Mouse (Mus musculus) liver, embryonic 12.5 days (tissue): ENCODE data around the gene Rsc1a1. TPM values are rescaled to one million over a fixed set of nuclear protein-coding genes. Genes with fewer than 3 reads are reported as not detected.

Experiments
- ATAC-seq: fragments of 200-750 bp; cut with Nextera tagmentation; 2 replicates; pipeline ENCODE4 v1.8.0; 2017; ENCODE audit warnings: moderate number of reproducible peaks, mild to moderate bottlenecking, moderate library complexity
- H3K27ac ChIP-seq: fragments of 300-500 bp; sonication (generic); 2 replicates; pipeline ENCODE4 v1.5.1; 2016; ENCODE audit warnings: mild to moderate bottlenecking
- H3K27me3 ChIP-seq: fragments of 300-500 bp; sonication (generic); replicated peaks from 2 replicates; pipeline ENCODE4 v1.6.1; 2016; ENCODE audit warnings: mild to moderate bottlenecking, moderate library complexity
- H3K36me3 ChIP-seq: fragments of 300-500 bp; sonication (generic); 2 replicates; pipeline ENCODE4 v1.6.1; 2016; ENCODE audit warnings: mild to moderate bottlenecking, moderate library complexity
- H3K4me1 ChIP-seq: fragments of 300-500 bp; sonication (generic); 2 replicates; pipeline ENCODE4 v1.6.1; 2016
- H3K4me2 ChIP-seq: fragments of 300-500 bp; sonication (generic); 2 replicates; pipeline ENCODE4 v1.6.1; 2016; ENCODE audit warnings: mild to moderate bottlenecking, moderate library complexity
- H3K4me3 ChIP-seq: fragments of 300-500 bp; sonication (generic); 2 replicates; pipeline ENCODE4 v1.5.1; 2016; ENCODE audit warnings: mild to moderate bottlenecking, moderate library complexity
- H3K9ac ChIP-seq: fragments of 300-500 bp; sonication (generic); 2 replicates; pipeline ENCODE4 v1.6.1; 2016; ENCODE audit warnings: mild to moderate bottlenecking, moderate library complexity
- H3K9me3 ChIP-seq: fragments of 300-500 bp; sonication (generic); replicated peaks from 2 replicates; pipeline ENCODE4 v1.6.1; 2016; ENCODE audit warnings: mild to moderate bottlenecking, moderate library complexity
- WGBS: fragments of 180-500 bp; shearing (Covaris S2); methylation state at CpG from one replicate; pipeline ENCODE4 v1.1.7; 2016; ENCODE audit not compliant: insufficient replicate concordance; 5-methylcytosine and 5-hydroxymethylcytosine counted together
- polyA plus RNA-seq: library from polyadenylated mRNA; unstranded; fragments of >200 nt; fragmentation: Nextera tagmentation; extraction: Ambion mirVana; gene quantifications from 2 replicates; pipeline ENCODE4 v1.2.1, GENCODE M21; 2016

Rsc1a1 gene
- polyA plus RNA-seq, 1 experiment from 2014 or later: 0.74 TPM

DNA sequence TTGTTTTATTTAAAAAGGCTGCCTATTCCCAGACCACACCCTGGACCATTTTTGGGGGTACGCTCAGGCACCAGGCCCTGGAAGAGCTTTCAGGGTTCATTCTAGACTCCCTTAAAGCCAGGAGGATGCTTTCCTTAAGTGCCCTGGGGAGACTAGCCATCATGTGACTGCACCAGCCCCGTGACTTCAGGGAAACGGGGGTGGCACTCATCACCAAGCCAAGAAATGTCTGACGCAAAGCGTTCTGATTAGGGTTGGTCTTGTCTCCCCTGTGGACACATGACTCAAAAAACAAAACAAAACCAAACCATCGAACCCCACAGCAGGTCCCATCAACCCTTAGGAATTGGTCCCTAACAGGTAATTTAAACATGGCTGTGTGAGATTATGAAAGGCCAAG lies 34.1 kb downstream of the Rsc1a1 start:
- Histone ChIP-seq H3K4me3 (no peak overlapping the region), H3K36me3 (peaks cover 36% of the 10 kb centered on the region), H3K4me1 (peaks cover 7% of the 10 kb centered on the region), H3K27me3 (no peaks in the 10 kb centered on the region), H3K9ac (no peak overlapping the region), H3K27ac (no peak overlapping the region), H3K4me2 (no peak overlapping the region), H3K9me3 (no peaks in the 10 kb centered on the region)
- ATAC-seq: no peak
- WGBS: 83% methylated on average over 6 of the region's 6 CpGs

DNA sequence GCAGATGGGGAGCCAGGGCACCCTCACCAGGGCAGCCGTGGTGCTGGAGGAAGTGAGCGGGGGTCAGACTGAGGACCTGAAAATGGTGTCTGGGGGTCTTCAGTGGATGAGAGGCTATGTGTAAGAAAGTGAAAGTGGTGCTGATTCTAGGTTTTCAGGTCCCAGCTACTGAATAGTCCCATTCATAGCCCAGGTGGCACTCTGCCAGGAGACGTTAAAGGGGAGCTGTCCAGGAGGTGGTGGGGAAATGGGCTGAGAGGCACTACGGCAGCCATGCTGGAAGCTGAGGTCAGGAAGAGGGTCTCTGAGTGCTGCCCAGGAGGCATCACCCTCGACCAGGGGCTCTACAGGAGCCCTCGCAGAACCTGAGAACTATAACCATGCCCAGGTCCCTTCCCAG lies 36.2 kb downstream of the Rsc1a1 start:
- no peaks in the 10 kb centered on the region for H3K27me3 ChIP-seq
- no peak overlapping the region for H3K4me3 ChIP-seq
- H3K27ac ChIP-seq: no peak overlapping the region
- H3K9me3 ChIP-seq: no peaks in the 10 kb centered on the region
- WGBS: 72% methylated on average over 6 of the region's 6 CpGs
- H3K36me3 ChIP-seq: peaks cover 36% of the 10 kb centered on the region
- H3K4me2 ChIP-seq: no peak overlapping the region
- no peaks in the 10 kb centered on the region for H3K4me1 ChIP-seq
- H3K9ac ChIP-seq: no peak overlapping the region
- no peak for ATAC-seq

GRCm38 (mm10) chr4:141648262-141648661 lies 37.1 kb downstream of the Rsc1a1 start:
- H3K4me1 ChIP-seq: no peaks in the 10 kb centered on the region
- H3K36me3 ChIP-seq: peaks cover 30% of the 10 kb centered on the region
- ATAC-seq: no peak
- H3K4me3 ChIP-seq: no peak overlapping the region
- H3K4me2 ChIP-seq: no peak overlapping the region
- 86% methylated on average over 5 of the region's 5 CpGs for WGBS
- H3K9me3 ChIP-seq: no peaks in the 10 kb centered on the region
- no peak overlapping the region for H3K27ac ChIP-seq
- no peak overlapping the region for H3K9ac ChIP-seq
- H3K27me3 ChIP-seq: no peaks in the 10 kb centered on the region

- Histone ChIP-seq H3K4me3 (no peak overlapping the region), H3K27me3 (no peaks in the 10 kb centered on the region), H3K9ac (no peak overlapping the region), H3K36me3 (peaks cover 32% of the 10 kb centered on the region), H3K27ac (no peak overlapping the region), H3K9me3 (no peaks in the 10 kb centered on the region), H3K4me1 (no peaks in the 10 kb centered on the region), H3K4me2 (no peak overlapping the region)
- no peak for ATAC-seq
- 68% methylated on average over 3 of the region's 3 CpGs for WGBS
Measured at GRCm38 (mm10) chr4:141647187-141647586, 38.2 kb downstream of the Rsc1a1 start.

DNA sequence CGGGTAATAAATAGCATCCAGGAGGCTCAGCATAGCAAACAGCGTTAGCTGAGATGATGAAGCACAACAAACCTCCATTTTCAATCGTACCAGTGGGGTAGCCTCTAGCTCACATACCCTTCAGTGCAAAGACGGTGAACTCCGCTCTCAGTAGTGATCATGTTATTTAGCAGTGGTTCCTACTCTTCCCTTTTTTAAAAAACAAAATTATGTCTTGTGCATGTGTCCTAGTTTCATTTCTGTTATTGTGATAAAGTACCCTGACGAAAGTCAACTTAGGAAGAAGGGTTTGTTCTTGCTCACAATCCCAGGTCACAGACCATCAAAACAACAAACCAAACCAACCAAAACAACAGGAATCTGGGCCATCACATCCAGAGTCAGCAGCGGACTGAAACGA lies 39.4 kb downstream of the Rsc1a1 start:
- Histone ChIP-seq H3K4me1 (no peaks in the 10 kb centered on the region), H3K9me3 (no peaks in the 10 kb centered on the region), H3K9ac (no peak overlapping the region), H3K27me3 (no peaks in the 10 kb centered on the region), H3K4me2 (no peak overlapping the region), H3K27ac (no peak overlapping the region), H3K36me3 (peaks cover 34% of the 10 kb centered on the region), H3K4me3 (no peak overlapping the region)
- 82% methylated on average over 8 of the region's 8 CpGs for WGBS
- ATAC-seq: no peak

DNA sequence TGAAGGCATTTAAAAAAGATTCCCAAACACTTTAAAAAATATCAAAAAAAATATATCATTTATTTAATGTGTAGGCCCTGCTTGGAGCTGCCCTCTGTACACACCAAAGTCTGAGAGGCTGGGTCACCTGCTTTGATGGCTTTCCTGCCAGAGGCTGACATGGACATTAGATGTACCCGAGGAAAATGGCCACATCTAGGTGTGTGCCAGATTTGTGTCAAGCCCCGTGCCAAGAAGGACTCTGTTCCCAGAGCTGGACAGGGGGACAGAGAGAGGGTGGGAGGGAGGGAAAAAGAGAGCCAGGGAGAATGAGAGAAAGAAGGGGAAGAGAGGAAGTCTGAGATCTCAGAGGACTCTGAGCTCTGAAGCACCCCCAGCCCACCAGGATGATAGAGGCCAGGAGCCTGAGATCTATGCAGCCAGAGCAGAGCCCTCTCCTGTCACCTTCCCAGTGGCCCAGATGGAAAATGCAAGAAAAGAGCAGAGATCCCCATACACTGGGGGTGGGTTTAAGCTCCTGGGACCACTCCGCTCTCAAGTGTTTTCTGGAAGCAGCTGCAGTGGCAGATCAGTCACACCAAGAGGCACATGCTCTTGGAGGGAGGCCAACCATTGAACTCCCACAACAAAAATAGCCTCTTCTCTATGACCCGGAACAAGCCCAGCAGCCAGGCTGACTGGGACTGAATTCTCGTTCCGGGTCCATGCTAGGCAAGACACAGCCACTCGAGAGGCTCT lies 42.1 kb downstream of the Rsc1a1 start:
- Histone ChIP-seq H3K4me1 (no peaks in the 10 kb centered on the region), H3K27me3 (no peaks in the 10 kb centered on the region), H3K27ac (no peak overlapping the region), H3K9ac (no peak overlapping the region), H3K4me2 (no peak overlapping the region), H3K36me3 (peaks cover 43% of the 10 kb centered on the region), H3K9me3 (no peaks in the 10 kb centered on the region), H3K4me3 (no peak overlapping the region)
- WGBS: 70% methylated on average over 7 of the region's 7 CpGs
- ATAC-seq: no peak

GRCm38 (mm10) chr4:141641961-141642811 lies 43.2 kb downstream of the Rsc1a1 start:
- peaks cover 44% of the 10 kb centered on the region for H3K36me3 ChIP-seq
- no peak overlapping the region for H3K4me2 ChIP-seq
- no peak overlapping the region for H3K9ac ChIP-seq
- WGBS: 84% methylated on average over 25 of the region's 25 CpGs
- H3K9me3 ChIP-seq: no peaks in the 10 kb centered on the region
- H3K27ac ChIP-seq: no peak overlapping the region
- no peak for ATAC-seq
- no peaks in the 10 kb centered on the region for H3K27me3 ChIP-seq
- H3K4me1 ChIP-seq: no peaks in the 10 kb centered on the region
- no peak overlapping the region for H3K4me3 ChIP-seq

- H3K27me3 ChIP-seq: no peaks in the 10 kb centered on the region
- no peaks in the 10 kb centered on the region for H3K9me3 ChIP-seq
- no peak for ATAC-seq
- H3K4me1 ChIP-seq: no peaks in the 10 kb centered on the region
- no peak overlapping the region for H3K9ac ChIP-seq
- WGBS: 83% methylated on average over 7 of the region's 7 CpGs
- H3K27ac ChIP-seq: no peak overlapping the region
- H3K4me2 ChIP-seq: no peak overlapping the region
- peaks cover 47% of the 10 kb centered on the region for H3K36me3 ChIP-seq
- H3K4me3 ChIP-seq: no peak overlapping the region
Measured at GRCm38 (mm10) chr4:141641353-141641771, 44.0 kb downstream of the Rsc1a1 start.

DNA sequence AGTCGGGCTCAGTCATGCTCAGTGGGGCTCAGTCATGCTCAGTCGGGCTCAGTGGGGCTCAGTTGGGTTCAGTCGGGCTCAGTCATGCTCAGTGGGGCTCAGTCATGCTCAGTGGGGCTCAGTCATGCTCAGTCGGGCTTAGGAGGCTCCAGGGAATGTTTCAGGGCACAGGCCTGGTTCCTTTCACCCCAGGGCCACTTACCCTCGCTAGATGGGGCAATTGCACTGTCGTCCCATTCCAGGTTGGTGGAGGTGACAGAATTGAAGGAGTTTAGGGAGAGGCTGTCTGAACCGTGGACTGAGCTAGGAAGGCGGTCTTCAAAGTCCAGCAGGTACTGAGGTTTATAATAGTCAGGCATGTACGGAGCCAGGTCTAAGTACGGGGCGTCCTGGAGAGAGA lies 45.9 kb downstream of the Rsc1a1 start:
- no peaks in the 10 kb centered on the region for H3K27me3 ChIP-seq
- H3K4me2 ChIP-seq: no peak overlapping the region
- H3K4me1 ChIP-seq: no peaks in the 10 kb centered on the region
- ATAC-seq: no peak
- H3K4me3 ChIP-seq: no peak overlapping the region
- no peak overlapping the region for H3K9ac ChIP-seq
- WGBS: 70% methylated on average over 11 of the region's 11 CpGs
- H3K27ac ChIP-seq: no peak overlapping the region
- H3K9me3 ChIP-seq: no peaks in the 10 kb centered on the region
- H3K36me3 ChIP-seq: peaks cover 47% of the 10 kb centered on the region

DNA sequence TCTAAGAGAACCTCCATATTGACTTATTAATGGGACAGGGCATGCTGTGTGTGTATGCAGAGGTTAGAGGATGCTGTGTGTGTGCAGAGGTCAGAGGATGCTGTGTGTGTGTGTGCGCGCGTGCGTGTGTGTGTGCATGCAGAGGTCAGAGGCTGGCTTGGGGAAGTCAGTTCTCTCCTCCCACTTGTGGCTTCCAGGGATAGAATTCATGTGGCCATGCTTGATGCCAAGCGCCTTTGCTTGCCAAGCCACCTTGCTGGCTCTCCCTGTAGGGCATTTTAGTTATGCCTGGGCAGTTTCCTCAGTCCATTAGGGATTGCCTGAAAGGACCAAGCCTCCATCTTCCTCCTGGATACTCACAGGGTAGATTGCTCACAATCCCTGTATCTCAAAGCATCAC lies 48.7 kb downstream of the Rsc1a1 start:
- Histone ChIP-seq H3K4me2 (no peak overlapping the region), H3K4me3 (no peak overlapping the region), H3K9ac (no peak overlapping the region), H3K9me3 (no peaks in the 10 kb centered on the region), H3K27ac (no peak overlapping the region), H3K27me3 (no peaks in the 10 kb centered on the region), H3K36me3 (peaks cover 58% of the 10 kb centered on the region), H3K4me1 (no peaks in the 10 kb centered on the region)
- 96% methylated on average over 5 of the region's 5 CpGs for WGBS
- ATAC-seq: no peak

DNA sequence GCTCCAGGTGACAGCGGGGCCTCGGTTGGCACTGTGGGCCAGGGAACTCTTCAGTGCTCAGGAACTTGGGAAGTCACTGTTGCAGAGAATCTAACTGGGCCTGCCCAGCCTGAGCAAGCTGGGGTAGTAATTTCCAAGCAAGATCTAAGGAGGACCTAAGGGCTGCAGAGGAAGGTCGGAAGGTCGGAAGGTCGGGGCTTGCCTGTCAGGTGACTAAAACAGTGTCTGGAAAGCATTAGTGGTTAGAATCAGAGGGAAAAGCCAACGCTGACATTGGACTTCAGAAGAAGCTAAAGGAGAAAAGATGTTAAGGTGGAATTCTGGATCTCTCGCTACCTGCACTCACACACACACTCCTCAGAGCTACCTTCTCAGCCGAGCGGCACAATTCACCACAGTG lies 49.4 kb downstream of the Rsc1a1 start:
- Histone ChIP-seq H3K27ac (no peak overlapping the region), H3K27me3 (no peaks in the 10 kb centered on the region), H3K4me1 (no peaks in the 10 kb centered on the region), H3K9me3 (no peaks in the 10 kb centered on the region), H3K4me2 (no peak overlapping the region), H3K4me3 (no peak overlapping the region), H3K9ac (no peak overlapping the region), H3K36me3 (peaks cover 58% of the 10 kb centered on the region)
- WGBS: 80% methylated on average over 9 of the region's 9 CpGs
- ATAC-seq: no peak
